Mouse (Mus musculus) thymus, adult 2 months (tissue): Measurements from ENCODE around the gene Hoxa5.

Experiments used
- CTCF ChIP-seq: fragments of 200-500 bp; IDR thresholded peaks from 2 replicates; pipeline ENCODE4 v1.5.1; 2012; ENCODE audit warnings: mild to moderate bottlenecking, control low read depth, low read length, moderate library complexity, borderline replicate concordance; ENCODE audit not compliant: control insufficient read depth, poor library complexity, insufficient read depth; ENCODE audit errors: extremely low read depth
- POLR2A ChIP-seq: fragments of 200-500 bp; IDR thresholded peaks from 2 replicates; pipeline ENCODE4 v1.6.1; 2012; ENCODE audit warnings: mild to moderate bottlenecking, low read length, control low read depth, moderate library complexity; ENCODE audit not compliant: control insufficient read depth, poor library complexity, insufficient read depth; ENCODE audit errors: extremely low read depth

DNA sequence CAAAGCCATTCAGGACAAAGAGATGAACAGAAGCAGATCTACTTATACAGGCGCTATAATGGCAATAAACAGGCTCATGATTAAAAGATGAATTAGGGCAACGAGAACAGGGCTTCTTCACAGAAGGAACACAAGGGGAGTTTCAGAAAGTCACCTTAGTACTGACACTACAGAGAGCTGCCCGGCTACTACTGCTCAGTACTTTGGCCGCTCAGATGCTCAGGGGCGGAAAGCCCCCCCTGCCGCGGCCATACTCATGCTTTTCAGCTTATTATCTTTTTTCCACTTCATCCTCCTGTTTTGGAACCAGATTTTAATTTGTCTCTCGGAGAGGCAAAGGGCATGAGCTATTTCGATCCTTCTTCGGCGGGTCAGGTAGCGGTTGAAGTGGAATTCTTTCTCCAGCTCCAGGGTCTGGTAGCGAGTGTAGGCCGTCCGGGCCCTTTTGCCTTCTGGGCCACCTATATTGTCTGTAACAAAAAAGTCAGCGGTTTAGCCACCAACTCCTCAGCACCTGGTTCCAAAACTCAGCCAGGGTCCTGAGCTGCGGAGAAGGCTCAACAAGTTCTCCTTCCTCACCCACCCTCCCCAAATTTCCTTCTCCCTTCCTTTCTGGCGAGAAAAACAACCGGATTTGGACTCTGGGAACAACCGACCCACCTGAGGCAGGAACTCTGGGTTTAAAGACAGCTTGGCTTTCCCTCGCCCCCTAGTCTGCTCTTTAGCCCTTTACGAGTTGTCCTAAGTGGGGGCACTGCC lies 1.8 kb downstream of the Hoxa5 start:
- TF ChIP-seq CTCF (no peak), POLR2A (no peak)
